Mouse (Mus musculus) layer of hippocampus, postnatal 14 days (tissue): ENCODE data around the gene Gm3424. TPM values are rescaled to one million over a fixed set of nuclear protein-coding genes. Genes with fewer than 3 reads are reported as not detected.
"Not testable (repeated sequence)": the region's sequence is repeated elsewhere in the genome, so short reads cannot be mapped to it uniquely, and the experiment has no call there.

ENCODE experiments used
- DNase-seq, 2 experiments: peaks; one replicate each; pipeline ENCODE4 v3.0.0; 2021 to 2022; ENCODE audit warnings: low spot score in 2 of 2, mixed read lengths in 1 of 2
- long read RNA-seq, 2 experiments: library from polyadenylated mRNA; stranded (forward); transcript quantifications; one replicate each; pipeline ENCODE4 v2.0.0; 2021
- total RNA-seq, 2 experiments: library from RNA; stranded (reverse); gene quantifications; 2 replicates each; pipeline ENCODE4 v1.2.3; 2021

Gene Gm3424
- not detected for total RNA-seq
- long read RNA-seq, experiment 1: 0 reads
- long read RNA-seq, experiment 2: 0 reads

DNA sequence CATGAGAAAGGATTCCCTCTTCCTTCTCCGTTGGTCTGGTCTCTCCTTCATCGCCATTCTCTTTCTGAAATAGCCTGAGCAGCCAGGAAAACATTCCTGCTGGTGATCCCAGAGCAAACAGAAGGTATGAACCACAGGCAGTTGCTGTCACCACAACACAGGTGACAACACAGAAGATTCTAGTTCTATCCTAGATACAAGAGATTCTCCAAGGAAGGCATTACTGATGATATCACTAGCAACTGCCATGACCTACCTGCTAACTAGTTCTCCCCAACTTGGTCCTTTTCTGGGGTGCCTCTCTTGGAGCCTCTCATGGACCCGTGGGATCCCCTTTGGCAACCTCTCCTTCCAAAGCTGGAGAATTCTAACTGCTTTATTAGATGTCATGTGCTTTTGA lies at the start of gene Gm3424:
Gm3424 (minus strand) TSS at position 101 of the 400 bp plus-strand sequence.
- DNase-seq: not testable (repeated sequence)

DNA sequence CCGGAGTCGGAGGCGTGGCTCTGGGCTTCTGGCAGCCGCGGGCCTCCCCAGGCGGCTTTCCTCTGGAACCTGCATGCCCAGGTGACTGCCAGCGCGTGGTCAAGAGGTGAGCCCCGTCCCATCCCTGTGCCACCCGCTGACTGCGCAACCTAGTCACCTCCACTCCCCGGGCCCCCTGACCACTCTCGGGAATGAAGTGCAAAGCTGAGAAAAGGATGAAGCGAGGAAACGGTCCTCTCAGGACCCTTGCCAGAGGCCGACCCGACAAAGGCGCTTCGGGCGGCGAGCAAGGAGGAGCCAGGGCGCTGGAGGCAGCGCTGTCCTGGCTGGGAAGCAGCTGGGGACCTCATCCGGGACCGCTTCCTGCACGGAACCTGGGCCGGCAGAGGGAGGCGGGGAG lies 49.7 kb upstream of the Gm3424 start:
- not testable (repeated sequence) for DNase-seq

DNA sequence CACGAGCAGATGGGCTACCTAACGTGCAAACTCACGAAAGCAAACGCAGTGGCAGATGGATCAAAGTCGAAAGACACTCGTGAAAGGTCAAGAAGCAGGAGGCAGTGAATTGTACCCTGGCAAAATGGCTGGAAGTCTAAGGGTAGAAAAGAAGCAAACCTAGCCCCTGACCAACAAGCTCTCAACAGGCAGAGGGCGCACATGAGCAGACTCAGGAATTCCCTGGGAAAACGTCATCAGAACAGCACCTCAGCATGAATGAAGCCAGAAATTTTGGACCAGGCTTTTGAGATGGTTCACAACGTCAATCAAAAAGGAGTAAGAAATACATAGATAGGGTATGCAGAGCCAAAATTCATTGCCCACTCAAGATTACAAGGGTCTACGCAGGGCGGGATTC lies 49.0 kb upstream of the Gm3424 start:
- peak; percentile 15 to 28 for DNase-seq

DNA sequence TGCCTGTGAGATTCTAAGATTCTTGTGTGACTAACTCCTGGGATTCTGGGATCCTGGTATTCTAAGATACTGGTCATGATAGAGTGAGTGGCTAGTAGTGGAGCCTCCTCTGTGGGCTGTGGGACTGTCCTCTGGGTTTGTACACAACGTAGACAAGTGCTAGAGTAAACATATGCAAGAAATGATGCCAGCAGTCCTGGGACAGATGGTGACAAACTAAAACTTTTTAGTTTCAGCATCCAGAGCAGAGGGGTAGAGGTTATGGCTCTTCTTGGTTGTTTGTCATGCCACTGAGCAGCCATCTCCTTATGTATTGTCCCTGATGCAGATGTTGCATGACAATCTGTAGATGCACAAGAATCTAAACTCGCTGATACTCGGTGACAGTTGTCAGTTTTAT lies 25.8 kb upstream of the Gm3424 start:
- not testable (repeated sequence) for DNase-seq

DNA sequence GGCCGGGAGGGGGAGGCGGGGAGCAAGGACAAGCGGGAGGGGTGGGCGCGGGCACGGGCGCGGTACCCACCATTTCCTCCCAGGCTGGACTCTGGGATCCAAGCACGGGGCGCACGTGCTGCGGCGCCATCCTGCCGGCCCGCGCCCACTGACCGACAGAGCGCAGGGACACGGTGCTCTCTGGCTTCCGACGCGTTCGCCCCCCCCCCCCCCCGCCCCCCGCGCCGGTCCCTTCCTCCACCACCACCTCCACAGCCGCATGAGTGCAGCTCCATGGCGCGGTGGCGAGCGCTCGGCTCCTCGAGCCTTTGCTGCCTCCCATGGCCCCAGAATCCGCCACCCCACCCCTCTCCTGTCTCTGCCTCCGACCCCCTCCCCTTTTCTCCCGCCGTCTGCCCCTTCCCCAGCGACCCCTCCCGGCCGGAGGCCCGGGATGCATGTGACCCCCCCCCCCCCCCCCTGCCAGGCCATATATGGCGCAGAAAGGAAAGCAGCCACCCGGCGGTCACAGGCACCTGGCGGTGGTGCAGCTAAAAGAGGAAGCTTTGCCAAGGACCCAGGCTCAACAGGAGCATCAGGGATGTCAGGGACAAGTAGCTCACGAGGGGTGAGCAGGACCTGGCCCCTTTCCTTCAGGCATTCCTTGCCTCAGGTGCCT lies 17.3 kb downstream of the Gm3424 start:
- DNase-seq: not testable (repeated sequence)

DNA sequence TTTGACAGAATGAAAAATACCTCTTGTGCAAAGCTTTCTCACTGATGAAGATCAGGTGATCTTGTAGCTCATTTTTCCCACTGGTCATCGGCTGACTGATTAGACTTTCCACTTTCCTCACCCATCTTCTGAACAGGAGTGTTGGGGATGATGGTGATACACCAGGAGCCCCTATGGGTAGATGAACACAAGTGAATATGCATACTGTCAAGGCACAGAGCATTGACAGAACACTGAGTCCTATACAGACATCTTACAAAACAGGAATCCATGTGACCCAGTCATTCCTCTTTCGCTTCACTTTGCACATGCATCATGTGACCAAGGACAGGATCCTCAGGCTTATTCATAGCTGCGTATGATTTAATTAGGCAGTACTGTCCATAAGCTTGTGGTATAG lies 22.2 kb downstream of the Gm3424 start, which contains the start of gene Gm3383:
Gm3383 (minus strand) TSS at position 101 of the 400 bp plus-strand sequence.
- DNase-seq: not testable (repeated sequence)

Other genes with a start within 250 kb of the Gm3424 start
- gene Gm8265, start 197.3 kb downstream of the Gm3424 start, total RNA-seq: not detected
- not detected for gene Gm9603, start 142.9 kb downstream of the Gm3424 start, total RNA-seq
- gene Gm3373, start 88.8 kb downstream of the Gm3424 start, total RNA-seq: 1 to 10 TPM in 1 of 2 experiments, under 1 TPM in 1; 0.69 to 1.4 TPM
- gene Gm3383, start 22.3 kb downstream of the Gm3424 start, total RNA-seq: 1 to 10 TPM; 4.5 to 5.6 TPM
- 1 to 10 TPM; 1.5 to 2.5 TPM for gene Gm8237, start 50.1 kb upstream of the Gm3424 start, total RNA-seq
- gene Gm3248, start 131.4 kb upstream of the Gm3424 start, total RNA-seq: 1 to 10 TPM; 1.4 TPM
- gene Gm3453, start 148.8 kb upstream of the Gm3424 start, total RNA-seq: under 1 TPM in 1 of 2 experiments, not detected in 1; 0.24 TPM
- not detected for gene Gm6337, start 227.9 kb upstream of the Gm3424 start, total RNA-seq